Mouse (Mus musculus) left cerebral cortex, adult 9 months (tissue): ENCODE data around the gene Sgo1.

Source experiments
- DNase-seq, 2 experiments: peaks; one replicate each; pipeline ENCODE4 v3.0.0; 2022; ENCODE audit warnings: low spot score in 2 of 2

The Sgo1 gene

GRCm38 (mm10) chr17:53650251-53650661, 38.9 kb downstream of the Sgo1 start:
- DNase-seq: no peak

- DNase-seq: no peak
Measured at GRCm38 (mm10) chr17:53643360-53643759, 45.8 kb downstream of the Sgo1 start.

- no peak for DNase-seq
Measured at GRCm38 (mm10) chr17:53631344-53631743, 57.8 kb downstream of the Sgo1 start.

GRCm38 (mm10) chr17:53628131-53628530, 61.0 kb downstream of the Sgo1 start:
- no peak for DNase-seq

- no peak for DNase-seq
Measured at GRCm38 (mm10) chr17:53627497-53627896, 61.6 kb downstream of the Sgo1 start.

GRCm38 (mm10) chr17:53626160-53626559, 63.0 kb downstream of the Sgo1 start:
- no peak for DNase-seq
